Mouse (Mus musculus) neutrophil, adult 83 days (primary cell): ENCODE measurements around the gene Agrp. TPM values are rescaled to one million over a fixed set of nuclear protein-coding genes. Genes with fewer than 3 reads are reported as not detected.

ENCODE experiments used
- total RNA-seq, 2 experiments: library from RNA; stranded (reverse); gene quantifications; one replicate each; pipeline ENCODE4 v1.2.4; 2023

Gene Agrp
- under 1 TPM in 1 of 2 experiments, not detected in 1; 0.66 TPM for total RNA-seq

DNA sequence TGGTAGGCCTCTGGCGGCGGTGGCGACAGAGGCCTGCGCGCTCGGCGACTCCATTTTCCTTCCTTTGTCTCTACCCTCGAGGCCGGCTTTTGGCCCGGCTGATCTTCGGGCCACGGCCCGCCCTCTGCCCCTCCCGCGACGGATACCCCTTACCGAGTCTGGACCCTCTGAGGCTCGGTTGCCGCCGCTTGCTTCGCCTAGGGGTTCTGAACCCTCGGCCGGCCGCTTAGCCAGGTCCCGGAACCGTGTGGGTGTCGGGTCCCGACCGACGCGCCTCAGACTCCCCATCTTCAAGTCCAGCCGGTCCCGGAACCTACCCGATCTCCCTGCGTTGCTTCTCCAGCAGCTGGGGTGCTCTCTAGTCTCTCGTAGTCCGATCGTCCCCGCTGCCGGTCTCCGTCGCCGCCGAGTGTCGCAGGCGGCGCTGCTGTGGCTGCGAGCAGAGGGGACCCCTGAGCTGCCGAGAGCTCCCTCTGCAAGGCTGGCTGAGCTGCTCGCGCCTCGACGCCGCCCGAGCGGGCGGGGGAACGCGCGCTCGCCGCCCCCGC lies at the start of gene Agrp:
TSS of gene Agrp (minus strand) at position 431 of the 548 bp plus-strand sequence.

DNA sequence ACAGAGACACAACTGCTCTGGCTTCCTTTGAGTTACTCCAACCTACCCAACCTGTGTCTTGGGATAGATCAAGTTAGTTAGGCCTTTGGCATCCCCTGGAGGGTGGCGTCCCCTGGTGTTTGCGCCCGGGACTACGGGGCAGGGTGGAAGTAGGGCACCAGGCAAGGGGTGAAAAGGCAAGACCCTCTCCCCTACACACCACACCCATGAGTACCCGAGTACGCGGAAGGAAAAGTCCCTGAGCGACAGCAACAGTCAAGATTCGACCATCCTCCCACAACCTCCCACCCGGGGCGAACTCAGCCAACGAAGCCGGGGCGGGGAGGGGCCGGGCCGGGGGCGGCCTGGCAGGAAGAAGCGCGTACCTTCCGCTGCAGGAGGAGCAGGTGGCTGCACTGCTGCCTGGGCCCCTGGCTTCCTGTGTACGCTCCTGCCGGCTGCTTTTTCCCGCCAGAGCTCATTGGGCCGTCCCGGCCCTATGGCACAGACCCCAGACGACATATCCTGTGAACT lies 48.7 kb upstream of the Agrp start, which contains the start of gene Carmil2:
TSS of gene Carmil2 (plus strand) at position 479 of the 513 bp plus-strand sequence.

DNA sequence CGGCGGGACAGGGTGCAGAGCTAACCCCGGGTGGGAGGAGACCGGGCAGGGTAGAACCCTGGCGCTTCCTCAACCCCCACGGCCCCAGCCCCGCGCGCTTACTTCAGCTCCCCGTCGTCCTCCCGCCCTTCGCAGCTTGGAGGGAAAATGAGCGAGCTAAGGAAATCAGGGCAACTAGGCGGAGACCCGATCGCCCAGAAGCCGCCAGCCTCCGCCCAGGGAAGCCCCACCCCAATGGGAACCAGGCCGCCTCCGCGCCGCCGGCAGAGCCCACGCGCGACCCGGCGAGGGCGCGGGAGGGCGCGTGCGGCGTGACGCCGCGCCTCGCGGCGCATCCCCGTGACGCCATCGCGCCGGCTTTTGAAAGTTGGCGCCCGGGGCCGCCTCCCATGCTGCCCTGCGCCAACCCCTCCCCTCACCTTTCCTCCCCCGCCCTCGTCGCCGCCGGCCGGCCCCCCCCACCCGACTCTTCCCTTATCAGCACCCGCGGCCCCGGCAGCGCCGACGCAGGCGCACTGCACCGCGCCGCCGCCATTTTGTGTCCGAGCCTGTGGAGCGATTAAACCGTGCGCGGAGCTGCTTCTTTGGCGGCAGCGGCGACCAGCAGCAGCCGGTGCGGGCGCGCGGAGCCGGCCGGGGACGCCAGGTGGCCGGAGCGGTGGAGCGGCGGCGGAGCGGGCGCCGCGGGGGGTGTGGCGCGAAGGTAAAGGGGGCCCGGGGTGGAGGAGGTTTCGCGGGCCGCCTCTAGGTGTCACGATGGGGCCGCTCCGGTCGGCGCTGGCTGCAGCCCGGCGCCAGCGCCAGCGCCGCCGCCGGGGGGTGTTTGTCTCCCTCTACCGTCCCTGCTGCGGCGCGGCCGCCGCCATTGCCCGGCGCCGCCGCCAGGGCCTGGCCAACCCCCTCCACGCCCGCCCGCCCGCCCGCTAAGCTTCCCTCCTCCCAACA lies 903 bp downstream of the Agrp start, which contains the start of gene Ctcf:
TSS of gene Ctcf (plus strand) at position 551 of the 945 bp plus-strand sequence.

DNA sequence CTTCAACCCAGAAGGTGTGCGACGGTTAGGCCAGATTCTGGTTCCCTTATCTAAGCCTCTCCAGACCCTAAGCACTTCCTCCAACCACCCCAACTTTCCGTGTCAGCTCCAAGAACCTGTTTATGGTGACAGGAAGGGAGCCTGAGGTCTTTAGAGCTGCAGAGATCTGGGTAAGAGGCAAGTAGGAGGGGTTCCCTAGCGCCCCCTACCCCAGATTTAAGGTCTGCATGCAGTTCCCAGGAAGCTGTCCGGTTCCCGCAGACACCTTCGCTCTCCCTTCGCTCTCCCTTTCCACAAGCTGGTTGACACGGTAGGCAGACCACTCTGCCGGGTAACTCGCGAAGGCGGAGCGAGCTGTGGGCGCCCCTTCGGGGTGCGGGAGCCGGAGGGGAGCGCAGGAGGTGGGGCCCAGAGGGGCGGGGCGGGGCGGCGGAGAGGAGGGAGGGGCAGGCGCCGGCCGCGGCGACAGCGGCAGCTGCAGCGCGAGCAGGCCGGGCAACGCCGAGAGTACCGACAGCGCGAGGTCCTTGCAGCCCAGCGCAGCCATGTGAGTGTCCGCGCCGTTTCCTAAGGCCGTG lies 32.3 kb downstream of the Agrp start, which contains the start of gene Ripor1:
TSS of gene Ripor1 (plus strand) at position 452 of the 578 bp plus-strand sequence.

DNA sequence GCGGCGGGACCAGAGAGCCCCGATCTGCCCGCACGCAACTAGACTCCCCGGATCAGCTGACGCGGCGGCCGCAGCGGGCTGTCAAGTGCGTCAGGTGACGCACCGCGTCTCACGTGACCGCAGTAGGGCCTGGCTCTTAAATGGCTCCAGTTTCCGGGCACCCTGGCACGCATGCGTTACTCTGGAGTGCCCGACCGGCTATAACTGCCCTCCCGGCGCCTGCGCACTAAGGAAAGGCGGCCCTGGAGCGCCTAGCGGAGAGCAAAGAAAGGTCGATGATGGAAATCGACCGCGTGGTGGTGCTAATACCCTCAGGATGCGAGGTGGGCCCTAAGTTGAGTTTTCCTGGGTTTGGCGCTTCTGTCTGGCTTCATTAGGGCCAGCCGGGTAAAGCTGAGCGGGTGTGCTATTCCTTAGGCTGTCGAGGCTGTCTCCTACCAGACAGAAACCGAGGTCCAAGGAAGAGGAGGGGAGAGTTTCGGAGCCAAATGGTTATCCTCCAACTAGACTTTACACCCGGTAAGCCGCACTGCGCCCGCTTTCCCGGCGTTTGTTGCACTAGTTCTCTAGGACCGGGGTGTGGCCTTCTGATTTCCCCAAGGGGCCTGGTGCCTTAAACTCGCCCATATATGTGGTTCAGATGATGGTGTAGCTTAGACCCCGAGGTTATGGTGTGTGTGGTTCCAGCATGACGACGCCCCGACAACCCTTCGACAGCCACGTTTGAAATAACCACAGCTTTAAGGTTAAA lies 71.1 kb downstream of the Agrp start, which contains the start of gene Atp6v0d1:
TSS of gene Atp6v0d1 (minus strand) at position 96 of the 751 bp plus-strand sequence.

DNA sequence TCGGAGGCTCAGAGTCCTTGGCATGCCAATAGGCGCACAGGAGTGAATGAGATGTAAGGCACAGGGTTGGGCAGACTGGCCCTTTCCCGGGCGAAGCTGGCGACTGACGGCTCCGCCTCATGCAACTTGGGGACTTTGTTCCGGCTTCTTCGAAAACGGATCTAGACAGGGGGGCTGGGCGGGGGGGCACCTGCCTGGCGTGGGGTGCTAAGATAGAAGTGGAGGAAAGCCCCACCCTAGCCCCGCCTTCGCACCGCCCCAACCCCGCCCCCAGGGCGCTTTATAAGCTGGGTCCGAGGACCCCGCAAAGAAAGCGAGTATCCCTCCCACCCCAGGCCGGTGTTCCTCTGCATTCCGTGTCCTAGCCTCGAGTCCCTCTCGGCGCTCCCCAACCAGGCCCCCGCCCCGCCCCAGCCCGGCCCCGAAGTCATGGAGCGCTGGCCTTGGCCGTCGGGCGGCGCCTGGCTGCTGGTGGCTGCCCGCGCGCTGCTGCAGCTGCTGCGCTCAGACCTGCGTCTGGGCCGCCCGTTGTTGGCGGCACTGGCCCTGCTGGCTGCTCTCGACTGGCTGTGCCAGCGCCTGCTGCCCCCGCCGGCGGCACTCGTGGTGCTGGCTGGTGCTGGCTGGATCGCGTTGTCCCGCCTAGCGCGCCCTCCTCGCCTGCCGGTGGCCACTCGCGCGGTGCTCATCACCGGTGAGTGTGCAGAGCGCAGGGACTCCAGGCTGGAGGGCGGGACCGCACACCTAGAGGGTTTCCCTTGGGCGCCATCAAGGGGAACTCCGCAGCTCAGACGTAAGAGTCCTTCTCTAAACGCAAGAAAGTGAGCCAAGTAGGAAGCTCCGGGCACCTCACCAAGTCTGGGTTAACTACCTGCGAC lies 118.5 kb downstream of the Agrp start, which contains the start of gene Hsd11b2:
TSS of gene Hsd11b2 (plus strand) at position 320 of the 878 bp plus-strand sequence.

Other genes starting within 250 kb of the Agrp start
- gene Kctd19, start 223.9 kb downstream of the Agrp start, total RNA-seq, result under 1 TPM in 1 of 2 experiments, not detected in 1; 0.13 TPM
- gene Lrrc36, start 223.8 kb downstream of the Agrp start, total RNA-seq, result under 1 TPM in 1 of 2 experiments, not detected in 1; 0.24 TPM
- gene Tppp3, start 165.9 kb downstream of the Agrp start, total RNA-seq, result 1 to 10 TPM; 6.6 to 8.5 TPM
- gene Zdhhc1, start 140.5 kb downstream of the Agrp start, total RNA-seq, result 1 to 10 TPM; 1.1 to 2.7 TPM
- not detected for gene Hsd11b2, start 118.6 kb downstream of the Agrp start, total RNA-seq
- 100 to 1,000 TPM; 144 to 160 TPM for gene Atp6v0d1, start 71.3 kb downstream of the Agrp start, total RNA-seq
- gene Ripor1, start 32.1 kb downstream of the Agrp start, total RNA-seq, result 10 to 100 TPM; 16.3 to 18.2 TPM
- gene Ctcf, start 825 bp downstream of the Agrp start, total RNA-seq, result 100 to 1,000 TPM in 1 of 2 experiments, 10 to 100 TPM in 1; 89.8 to 102 TPM
- gene Carmil2, start 48.9 kb upstream of the Agrp start, total RNA-seq, result 10 to 100 TPM in 1 of 2 experiments, 1 to 10 TPM in 1; 9.1 to 10.2 TPM
- 10 to 100 TPM; 28.2 to 31.5 TPM for gene Acd, start 63.7 kb upstream of the Agrp start, total RNA-seq
- 1 to 10 TPM; 6.2 to 9.9 TPM for gene Pard6a, start 63.8 kb upstream of the Agrp start, total RNA-seq
- gene 4933405L10Rik, start 70.3 kb upstream of the Agrp start, total RNA-seq, result not detected
- gene Enkd1, start 70.8 kb upstream of the Agrp start, total RNA-seq, result 10 to 100 TPM in 1 of 2 experiments, 1 to 10 TPM in 1; 8.0 to 10.5 TPM
- 1 to 10 TPM; 1.1 to 1.4 TPM for gene Gfod2, start 121.3 kb upstream of the Agrp start, total RNA-seq
- gene Ranbp10, start 190.0 kb upstream of the Agrp start, total RNA-seq, result 10 to 100 TPM; 23.7 to 27.3 TPM
- not detected for gene Tsnaxip1, start 190.3 kb upstream of the Agrp start, total RNA-seq
- gene Cenpt, start 215.9 kb upstream of the Agrp start, total RNA-seq, result 10 to 100 TPM; 15.2 to 21.5 TPM
- gene Thap11, start 217.7 kb upstream of the Agrp start, total RNA-seq, result 10 to 100 TPM; 35.7 to 39.1 TPM
- gene Nutf2, start 223.2 kb upstream of the Agrp start, total RNA-seq, result 10 to 100 TPM; 15.1 to 22.8 TPM
- gene Edc4, start 243.5 kb upstream of the Agrp start, total RNA-seq, result 10 to 100 TPM; 36.1 to 38.5 TPM